Mouse (Mus musculus): ENCODE data around the gene Surf1. TPM values are rescaled to one million over a fixed set of nuclear protein-coding genes. Genes with fewer than 3 reads are reported as not detected.
"Not testable (repeated sequence)": the region's sequence is repeated elsewhere in the genome, so short reads cannot be mapped to it uniquely, and the experiment has no call there.

The Surf1 gene
- total RNA-seq, 4 experiments from 2014 or later: 58.5 to 70.1 (median 64.5) TPM

GRCm38 (mm10) chr2:26900731-26901130 lies 15.6 kb downstream of the Surf1 start:
- no peak for DNase-seq (ENCODE audit: low spot score)

DNA sequence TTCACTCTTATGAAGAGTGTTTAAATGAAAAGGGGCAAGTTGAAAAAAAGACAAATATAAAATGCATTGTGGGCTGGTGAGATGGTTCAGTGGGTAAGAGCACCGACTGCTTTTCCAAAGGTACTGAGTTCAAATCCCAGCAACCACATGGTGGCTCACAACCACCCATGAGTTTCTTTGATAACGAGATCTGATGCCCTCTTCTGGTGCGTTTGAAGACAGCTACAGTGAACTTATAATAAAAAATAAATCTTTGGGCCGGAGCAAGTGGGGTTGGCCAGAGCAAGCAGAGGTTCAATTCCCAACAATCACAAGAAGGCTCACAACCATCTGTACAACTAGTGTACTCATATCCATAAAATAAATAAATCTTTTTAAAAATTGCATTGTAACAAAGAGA lies 20.4 kb downstream of the Surf1 start:
- no peak for DNase-seq (ENCODE audit: low spot score)

GRCm38 (mm10) chr2:26886170-26886569 lies 30.2 kb downstream of the Surf1 start:
- not testable (repeated sequence) for DNase-seq (ENCODE audit: low spot score)

DNA sequence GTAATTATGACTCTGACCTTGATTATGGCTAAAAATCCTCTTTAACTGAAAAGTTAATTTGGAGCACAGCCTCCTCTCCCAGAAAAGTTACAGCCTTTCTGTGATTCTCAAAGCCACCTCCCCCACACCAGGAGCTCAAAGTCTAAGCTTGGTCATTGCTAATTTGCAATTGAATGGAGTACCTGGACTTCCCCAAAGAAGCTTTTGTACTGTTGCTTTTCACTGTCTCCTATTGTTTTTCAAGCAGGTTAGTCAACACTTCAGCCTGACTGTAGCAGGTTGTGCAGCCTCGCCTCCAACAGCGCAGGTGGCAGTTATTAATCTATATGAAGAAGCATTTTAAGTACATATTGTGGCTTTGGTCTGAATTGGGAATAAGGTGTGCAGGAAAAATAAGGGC lies 30.8 kb downstream of the Surf1 start:
- DNase-seq (ENCODE audit: low spot score): not testable (repeated sequence)

- DNase-seq (ENCODE audit: low spot score): no peak
Observed at GRCm38 (mm10) chr2:26878571-26878970, 37.8 kb downstream of the Surf1 start.

- DNase-seq (ENCODE audit: low spot score): no peak
Observed at GRCm38 (mm10) chr2:26870666-26871065, 45.7 kb downstream of the Surf1 start.

GRCm38 (mm10) chr2:26864879-26865278 lies 51.5 kb downstream of the Surf1 start, which contains the start of gene Abo:
TSS of gene Abo (minus strand) at chr2:26864979.
- no peak for DNase-seq (ENCODE audit: low spot score)

Other genes starting within 250 kb of the Surf1 start
- not detected for gene Lcn4, start 245.2 kb downstream of the Surf1 start, total RNA-seq (2022)
- not detected for gene Abo, start 51.6 kb downstream of the Surf1 start, total RNA-seq (2022)
- 10 to 100 TPM; 11.0 to 13.7 (median 12.1) TPM for gene Surf6, start 13.7 kb downstream of the Surf1 start, total RNA-seq (2022)
- gene Med22, start 5.9 kb downstream of the Surf1 start, total RNA-seq (2022): 10 to 100 TPM; 24.2 to 26.9 (median 24.8) TPM
- gene Rpl7a, start 5.8 kb downstream of the Surf1 start, total RNA-seq (2022): 100 to 1,000 TPM; 268 to 317 (median 304) TPM
- 10 to 100 TPM; 15.0 to 21.4 (median 17.0) TPM for gene Surf2, start 163 bp downstream of the Surf1 start, total RNA-seq (2022)
- 10 to 100 TPM; 85.4 to 92.1 (median 86.7) TPM for gene Surf4, start 17.4 kb upstream of the Surf1 start, total RNA-seq (2022)
- not detected for gene Stkld1, start 17.5 kb upstream of the Surf1 start, total RNA-seq (2022)
- 10 to 100 TPM; 10.5 to 15.1 (median 13.1) TPM for gene Rexo4, start 47.9 kb upstream of the Surf1 start, total RNA-seq (2022)
- gene Adamts13, start 56.9 kb upstream of the Surf1 start, total RNA-seq (2022): not detected
- gene Cacfd1, start 93.4 kb upstream of the Surf1 start, total RNA-seq (2022): 10 to 100 TPM; 44.4 to 51.6 (median 48.5) TPM
- gene Slc2a6, start 111.5 kb upstream of the Surf1 start, total RNA-seq (2022): 1 to 10 TPM in 1 of 4 experiments, under 1 TPM in 3; 0.27 to 1.5 (median 0.56) TPM
- gene Mymk, start 155.6 kb upstream of the Surf1 start, total RNA-seq (2022): not detected
- gene Adamtsl2, start 162.8 kb upstream of the Surf1 start, total RNA-seq (2022): 1 to 10 TPM; 4.4 to 6.6 (median 5.1) TPM
- under 1 TPM; 0.27 to 0.63 (median 0.48) TPM for gene Fam163b, start 226.0 kb upstream of the Surf1 start, total RNA-seq (2022)
- 1 to 10 TPM; 1.5 to 3.4 (median 1.8) TPM for gene Dbh, start 248.7 kb upstream of the Surf1 start, total RNA-seq (2022)